Mouse (Mus musculus) hindbrain, embryonic 11.5 days (tissue): Measurements from ENCODE around the gene Mark3. TPM values are rescaled to one million over a fixed set of nuclear protein-coding genes. Genes with fewer than 3 reads are reported as not detected.
"Not testable (repeated sequence)": the region's sequence is repeated elsewhere in the genome, so short reads cannot be mapped to it uniquely, and the experiment has no call there.

Source experiments
- ATAC-seq: fragments of 200-750 bp; cut with Nextera tagmentation; 2 replicates; pipeline ENCODE4 v1.8.0; 2017; ENCODE audit warnings: mild to moderate bottlenecking, moderate TSS enrichment, moderate library complexity; ENCODE audit not compliant: low FRiP score
- DNase-seq: peaks from one replicate; pipeline ENCODE4 v3.0.0-alpha.2; 2015; ENCODE audit warnings: low spot score
- H3K27ac ChIP-seq: fragments of 300-500 bp; sonication (generic); 2 replicates; pipeline ENCODE4 v1.5.1; 2014; ENCODE audit warnings: mild to moderate bottlenecking, low read depth, low read length
- H3K27me3 ChIP-seq: fragments of 300-500 bp; sonication (generic); 2 replicates; pipeline ENCODE4 v1.6.1; 2014; ENCODE audit warnings: mild to moderate bottlenecking, low read length, moderate library complexity, mixed read lengths; ENCODE audit not compliant: control insufficient read depth, insufficient read depth
- H3K36me3 ChIP-seq: fragments of 300-500 bp; sonication (generic); 2 replicates; pipeline ENCODE4 v1.6.1; 2014; ENCODE audit warnings: mild to moderate bottlenecking, low read length, moderate library complexity, mixed read lengths; ENCODE audit not compliant: control insufficient read depth, insufficient read depth
- H3K4me1 ChIP-seq: fragments of 300-500 bp; sonication (generic); replicated peaks from 2 replicates; pipeline ENCODE4 v1.6.1; 2014; ENCODE audit warnings: low read length, mixed read lengths; ENCODE audit not compliant: control insufficient read depth, insufficient read depth
- H3K4me2 ChIP-seq: fragments of 300-500 bp; sonication (generic); replicated peaks from 2 replicates; pipeline ENCODE4 v1.6.1; 2014; ENCODE audit warnings: mild to moderate bottlenecking, low read depth, low read length
- H3K4me3 ChIP-seq: fragments of 300-500 bp; sonication (generic); 2 replicates; pipeline ENCODE4 v1.5.1; 2014; ENCODE audit warnings: low read depth, low read length
- H3K9ac ChIP-seq: fragments of 300-500 bp; sonication (generic); 2 replicates; pipeline ENCODE4 v1.6.1; 2014; ENCODE audit warnings: low read depth, low read length
- H3K9me3 ChIP-seq: fragments of 300-500 bp; sonication (generic); 2 replicates; pipeline ENCODE4 v1.6.1; 2016; ENCODE audit warnings: low read length; ENCODE audit not compliant: control insufficient read depth
- WGBS: fragments of 180-500 bp; shearing (Covaris S2); extraction: QIAGEN DNeasy Blood & Tissue Kit; methylation state at CpG from one replicate; pipeline ENCODE4 v1.1.7; 2014; 5-methylcytosine and 5-hydroxymethylcytosine counted together
- polyA plus RNA-seq: library from polyadenylated mRNA; unstranded; fragments of >200 nt; fragmentation: Nextera tagmentation; extraction: Ambion mirVana; gene quantifications from 2 replicates; pipeline ENCODE4 v1.2.1, GENCODE M21; 2014

Mark3 gene
- polyA plus RNA-seq, 1 experiment from 2014 or later: 76.8 TPM

DNA sequence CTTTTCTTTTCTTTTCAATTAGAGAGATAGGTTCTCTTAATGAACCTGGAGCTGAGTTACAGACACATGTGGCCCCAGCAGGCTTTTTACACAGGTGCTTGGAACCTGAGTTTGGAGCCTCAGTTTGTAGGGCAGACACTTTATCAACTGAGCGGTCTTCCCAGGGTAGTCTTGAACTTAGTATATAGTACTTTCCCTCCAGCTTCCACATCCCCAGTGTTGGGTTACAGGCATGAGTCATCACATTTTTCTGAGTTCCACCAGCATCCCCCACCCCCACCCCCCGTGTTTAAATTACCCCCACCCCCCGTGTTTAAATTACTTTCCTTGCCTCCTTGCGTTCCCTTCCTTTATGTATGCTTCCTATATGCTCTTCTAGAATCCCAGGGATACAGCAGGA lies 19.0 kb upstream of the Mark3 start:
- ATAC-seq (no peak), DNase-seq (no peak)
- no peak overlapping the region for H3K9ac ChIP-seq
- WGBS: 76% methylated on average over 4 of the region's 4 CpGs
- H3K4me1 ChIP-seq: no peaks in the 10 kb centered on the region
- no peak overlapping the region for H3K27ac ChIP-seq
- H3K27me3 ChIP-seq: no peaks in the 10 kb centered on the region
- H3K36me3 ChIP-seq: no peaks in the 10 kb centered on the region
- no peak overlapping the region for H3K4me2 ChIP-seq
- no peak overlapping the region for H3K4me3 ChIP-seq
- H3K9me3 ChIP-seq: no peaks in the 10 kb centered on the region

DNA sequence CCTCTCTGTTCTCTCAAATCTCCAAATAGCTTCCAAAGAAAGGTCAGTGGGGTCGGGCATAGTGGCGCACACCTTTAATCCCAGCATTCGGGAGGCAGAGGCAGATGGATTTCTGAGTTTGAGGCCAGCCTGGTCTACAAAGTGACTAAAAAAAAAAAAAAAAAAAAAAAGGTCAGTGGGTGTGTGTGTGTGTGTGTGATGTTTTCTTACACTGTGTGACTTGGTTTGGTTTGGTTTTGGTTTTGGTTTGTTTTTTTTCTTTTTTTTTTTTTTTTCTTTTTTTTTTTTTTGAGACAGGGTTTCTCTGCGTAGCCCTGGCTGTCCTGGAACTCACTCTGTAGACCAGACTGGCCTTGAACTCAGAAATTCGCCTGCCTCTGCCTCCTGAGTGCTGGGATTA lies 18.4 kb upstream of the Mark3 start:
- H3K27me3 ChIP-seq, H3K4me3 ChIP-seq, H3K36me3 ChIP-seq, H3K4me2 ChIP-seq, DNase-seq, ATAC-seq, H3K4me1 ChIP-seq, H3K9ac ChIP-seq, H3K9me3 ChIP-seq, H3K27ac ChIP-seq: not testable (repeated sequence)
- 86% methylated on average over 4 of the region's 5 CpGs for WGBS

DNA sequence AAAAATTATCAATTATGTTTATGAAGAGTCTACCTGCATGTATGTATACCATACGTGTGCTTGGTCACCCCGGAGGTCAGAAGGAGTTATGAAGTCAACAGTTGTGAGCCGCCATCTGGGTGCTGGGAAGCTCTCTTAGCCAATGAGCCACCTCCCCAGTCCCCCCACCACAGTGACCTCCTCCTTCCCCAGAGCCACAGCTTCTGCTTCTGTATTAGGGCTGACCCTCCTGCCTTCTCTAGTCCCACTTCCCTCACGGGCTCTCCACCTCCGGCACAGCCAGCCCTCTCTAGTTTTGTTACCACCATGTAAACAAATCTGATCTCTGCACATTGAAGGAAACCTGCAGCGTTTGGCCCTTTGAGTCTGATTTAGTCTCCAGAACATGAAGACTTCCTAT lies 16.8 kb upstream of the Mark3 start:
- Histone ChIP-seq H3K4me2 (no peak overlapping the region), H3K9me3 (no peaks in the 10 kb centered on the region), H3K4me1 (no peaks in the 10 kb centered on the region), H3K27ac (no peak overlapping the region), H3K9ac (no peak overlapping the region), H3K27me3 (no peaks in the 10 kb centered on the region), H3K4me3 (no peak overlapping the region), H3K36me3 (no peaks in the 10 kb centered on the region)
- ATAC-seq (no peak), DNase-seq (no peak)
- 65% methylated on average over 6 of the region's 6 CpGs for WGBS

DNA sequence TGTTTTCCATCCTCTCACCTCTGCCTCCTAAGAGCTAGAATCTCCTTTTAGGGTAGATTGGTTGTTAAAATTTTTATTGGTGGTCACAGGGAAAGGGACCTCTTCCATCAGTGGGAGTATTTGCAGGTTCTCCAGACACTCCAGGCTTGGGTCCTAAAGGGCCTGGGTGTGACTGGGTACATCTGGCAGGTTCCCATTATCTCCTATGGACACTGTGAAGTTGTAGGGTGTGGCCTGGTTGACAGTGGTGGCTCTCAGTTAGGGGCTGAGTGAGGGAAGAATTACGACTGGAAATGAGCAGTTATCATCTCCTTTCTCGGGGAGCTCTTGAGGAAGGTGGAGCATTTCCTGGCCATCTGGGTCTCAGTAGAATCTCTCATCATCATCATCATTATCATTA lies 15.7 kb upstream of the Mark3 start:
- no peaks in the 10 kb centered on the region for H3K4me1 ChIP-seq
- H3K27ac ChIP-seq: no peak overlapping the region
- no peaks in the 10 kb centered on the region for H3K9me3 ChIP-seq
- WGBS: 75% methylated on average over 2 of the region's 2 CpGs
- H3K27me3 ChIP-seq: no peaks in the 10 kb centered on the region
- H3K4me3 ChIP-seq: no peak overlapping the region
- no peak overlapping the region for H3K4me2 ChIP-seq
- ATAC-seq: no peak
- no peaks in the 10 kb centered on the region for H3K36me3 ChIP-seq
- H3K9ac ChIP-seq: no peak overlapping the region
- DNase-seq: no peak

DNA sequence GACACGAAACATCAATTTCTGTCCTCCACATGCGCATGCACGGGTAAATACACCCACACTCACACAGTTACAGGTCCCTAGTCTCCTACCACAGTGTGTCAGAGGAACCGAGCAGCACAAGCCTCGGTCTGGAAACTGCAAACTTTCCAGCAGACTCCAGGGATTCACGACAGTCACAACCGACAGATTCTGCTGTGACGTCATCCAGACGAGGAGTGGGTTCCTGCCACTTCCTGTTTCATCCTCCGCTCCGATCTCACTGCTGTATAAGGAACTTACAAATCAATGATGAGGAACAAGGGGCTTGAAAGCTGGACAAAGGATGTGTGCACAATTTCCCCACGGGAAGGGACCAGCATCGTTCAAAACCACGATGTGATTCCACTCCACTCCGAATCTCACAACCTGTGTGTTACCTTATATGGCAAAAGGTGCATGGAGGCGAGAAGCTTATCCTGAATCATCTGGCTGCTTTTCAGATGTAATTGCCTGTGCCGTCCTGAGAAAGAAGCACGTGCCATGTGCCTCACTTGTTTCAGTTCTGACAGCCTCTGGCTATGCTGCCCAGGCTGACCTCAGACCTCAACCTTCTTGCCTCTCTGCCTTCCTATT lies 14.6 kb upstream of the Mark3 start:
- no peaks in the 10 kb centered on the region for H3K4me1 ChIP-seq
- no peak overlapping the region for H3K27ac ChIP-seq
- WGBS: 68% methylated on average over 18 of the region's 18 CpGs
- no peak overlapping the region for H3K4me2 ChIP-seq
- no peak overlapping the region for H3K4me3 ChIP-seq
- ATAC-seq (no peak), DNase-seq (no peak)
- no peaks in the 10 kb centered on the region for H3K9me3 ChIP-seq
- H3K9ac ChIP-seq: no peak overlapping the region
- H3K27me3 ChIP-seq: no peaks in the 10 kb centered on the region
- H3K36me3 ChIP-seq: no peaks in the 10 kb centered on the region

DNA sequence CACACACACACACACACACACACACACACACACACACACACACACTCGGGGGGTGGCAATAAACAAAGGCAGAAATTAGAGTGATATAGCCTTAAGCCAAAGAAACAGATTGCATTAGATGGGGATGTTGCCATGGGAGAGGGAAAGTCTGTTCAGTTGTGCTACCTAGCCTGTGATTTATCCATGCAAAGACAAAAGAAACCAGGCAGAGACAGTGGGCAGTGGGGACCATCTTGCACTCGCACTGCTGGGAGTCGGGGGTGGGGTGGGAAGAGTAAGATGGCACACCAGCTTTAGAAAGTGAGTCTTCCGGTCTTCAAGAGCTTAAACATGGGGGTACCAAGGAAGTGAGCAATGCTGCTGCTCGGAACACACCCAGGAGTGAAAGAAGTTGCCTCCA lies 14.0 kb upstream of the Mark3 start:
- no peak overlapping the region for H3K4me3 ChIP-seq
- H3K27ac ChIP-seq: no peak overlapping the region
- H3K27me3 ChIP-seq: no peaks in the 10 kb centered on the region
- H3K9ac ChIP-seq: no peak overlapping the region
- 70% methylated on average over 5 of the region's 5 CpGs for WGBS
- DNase-seq (no peak), ATAC-seq (no peak)
- H3K4me2 ChIP-seq: no peak overlapping the region
- no peaks in the 10 kb centered on the region for H3K4me1 ChIP-seq
- H3K9me3 ChIP-seq: no peaks in the 10 kb centered on the region
- H3K36me3 ChIP-seq: no peaks in the 10 kb centered on the region

DNA sequence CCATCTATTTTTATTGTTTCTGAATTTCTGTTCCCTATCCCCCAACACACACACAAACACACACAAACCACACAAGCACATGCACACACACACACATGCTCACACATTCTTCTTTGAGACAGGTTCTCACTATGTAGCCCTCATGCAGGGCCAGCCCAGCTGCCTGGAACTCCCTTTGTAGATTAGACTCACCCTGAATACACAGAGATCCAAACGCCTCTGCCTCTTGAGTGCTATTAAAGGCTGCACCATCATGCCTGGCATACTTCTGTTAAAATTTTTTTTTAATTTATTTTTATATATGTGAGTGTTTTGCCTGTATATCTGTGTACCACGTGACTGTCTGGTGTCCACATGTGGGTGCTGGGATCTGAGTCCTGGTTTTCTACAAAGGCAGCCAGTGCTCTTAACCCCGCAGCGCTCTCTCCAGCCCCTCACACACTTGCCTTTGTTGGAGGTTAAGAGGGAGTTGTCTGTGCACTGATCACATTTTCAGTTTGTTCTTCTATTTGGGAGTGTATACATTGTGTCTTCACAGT lies 12.0 kb upstream of the Mark3 start:
- no peak overlapping the region for H3K4me3 ChIP-seq
- H3K27me3 ChIP-seq: no peaks in the 10 kb centered on the region
- no peaks in the 10 kb centered on the region for H3K9me3 ChIP-seq
- no peak overlapping the region for H3K9ac ChIP-seq
- no peaks in the 10 kb centered on the region for H3K36me3 ChIP-seq
- no peaks in the 10 kb centered on the region for H3K4me1 ChIP-seq
- no peak for ATAC-seq
- WGBS: 49% methylated on average over 4 of the region's 4 CpGs
- H3K4me2 ChIP-seq: no peak overlapping the region
- no peak overlapping the region; the same call in 1 of the 2 replicates for H3K27ac ChIP-seq
- DNase-seq: no peak

DNA sequence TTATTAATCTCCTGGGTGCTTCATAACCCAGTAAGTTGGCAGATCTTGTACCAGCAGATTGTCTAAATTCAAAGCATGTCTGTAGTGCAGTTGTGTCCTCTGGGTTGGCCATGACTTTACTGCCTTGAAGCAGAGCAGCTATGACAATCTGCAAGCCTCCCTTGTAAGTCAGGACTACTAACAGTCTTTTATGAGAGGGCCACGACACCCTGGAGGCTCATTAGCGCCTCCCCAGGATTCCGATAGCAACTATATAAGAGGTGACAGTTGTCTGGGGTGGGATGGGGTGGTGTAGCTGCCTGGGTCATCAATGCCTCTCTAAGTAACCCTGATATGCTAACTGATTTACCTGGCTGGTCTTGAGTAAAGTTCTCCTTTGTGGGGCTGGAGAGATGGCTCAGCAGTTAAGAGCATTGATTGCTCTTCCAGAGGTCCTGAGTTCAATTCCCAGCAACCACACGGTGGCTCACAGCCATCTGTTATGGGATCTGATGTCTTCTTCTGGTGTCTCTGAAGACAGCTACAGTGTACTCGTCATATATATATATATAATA lies 11.2 kb upstream of the Mark3 start:
- Histone ChIP-seq H3K36me3 (no peaks in the 10 kb centered on the region), H3K4me3 (no peak overlapping the region), H3K27ac (no peak overlapping the region), H3K9me3 (no peaks in the 10 kb centered on the region), H3K4me2 (no peak overlapping the region), H3K4me1 (no peaks in the 10 kb centered on the region), H3K27me3 (no peaks in the 10 kb centered on the region), H3K9ac (no peak overlapping the region)
- WGBS: 46% methylated on average over 5 of the region's 5 CpGs
- DNase-seq (no peak), ATAC-seq (no peak)

DNA sequence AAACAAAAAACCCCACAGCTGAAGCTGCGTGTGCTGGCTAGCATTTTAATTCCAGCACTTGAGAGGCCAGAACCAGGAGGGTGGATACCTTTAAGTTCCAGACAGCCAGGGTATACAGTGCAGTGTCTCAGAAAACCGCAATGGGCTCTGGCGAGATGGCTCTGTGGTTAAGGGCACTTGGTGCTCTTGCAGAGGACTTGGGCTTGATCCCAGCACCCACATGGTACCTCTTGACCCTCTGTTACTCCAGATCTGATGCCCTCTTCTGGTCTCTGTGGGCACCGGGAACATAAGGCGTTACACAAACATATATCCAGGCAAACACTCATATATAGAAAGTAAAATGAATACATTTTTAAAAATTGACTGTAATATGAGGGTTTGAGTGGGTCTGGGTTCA lies 9.0 kb upstream of the Mark3 start:
- H3K36me3 ChIP-seq: no peaks in the 10 kb centered on the region
- H3K4me3 ChIP-seq: no peak overlapping the region
- no peaks in the 10 kb centered on the region for H3K4me1 ChIP-seq
- H3K9ac ChIP-seq: no peak overlapping the region
- H3K4me2 ChIP-seq: no peak overlapping the region
- no peak for ATAC-seq
- no peaks in the 10 kb centered on the region for H3K27me3 ChIP-seq
- H3K27ac ChIP-seq: no peak overlapping the region
- no peaks in the 10 kb centered on the region for H3K9me3 ChIP-seq
- WGBS: 89% methylated on average over 5 of the region's 5 CpGs
- DNase-seq: no peak
